Mouse (Mus musculus): ENCODE data around the gene Epb41l1. TPM values are rescaled to one million over a fixed set of nuclear protein-coding genes. Genes with fewer than 3 reads are reported as not detected.
"Not testable (repeated sequence)": the region's sequence is repeated elsewhere in the genome, so short reads cannot be mapped to it uniquely, and the experiment has no call there.

Gene Epb41l1
- total RNA-seq, 4 experiments from 2014 or later: 322 to 352 (median 336) TPM

GRCm38 (mm10) chr2:156482764-156483163 lies 62.1 kb downstream of the Epb41l1 start:
- no peak for DNase-seq (ENCODE audit: low spot score in 2 of 2)

- no peak for DNase-seq (ENCODE audit: low spot score in 2 of 2)
Measured at GRCm38 (mm10) chr2:156483204-156483603, 62.5 kb downstream of the Epb41l1 start.

DNA sequence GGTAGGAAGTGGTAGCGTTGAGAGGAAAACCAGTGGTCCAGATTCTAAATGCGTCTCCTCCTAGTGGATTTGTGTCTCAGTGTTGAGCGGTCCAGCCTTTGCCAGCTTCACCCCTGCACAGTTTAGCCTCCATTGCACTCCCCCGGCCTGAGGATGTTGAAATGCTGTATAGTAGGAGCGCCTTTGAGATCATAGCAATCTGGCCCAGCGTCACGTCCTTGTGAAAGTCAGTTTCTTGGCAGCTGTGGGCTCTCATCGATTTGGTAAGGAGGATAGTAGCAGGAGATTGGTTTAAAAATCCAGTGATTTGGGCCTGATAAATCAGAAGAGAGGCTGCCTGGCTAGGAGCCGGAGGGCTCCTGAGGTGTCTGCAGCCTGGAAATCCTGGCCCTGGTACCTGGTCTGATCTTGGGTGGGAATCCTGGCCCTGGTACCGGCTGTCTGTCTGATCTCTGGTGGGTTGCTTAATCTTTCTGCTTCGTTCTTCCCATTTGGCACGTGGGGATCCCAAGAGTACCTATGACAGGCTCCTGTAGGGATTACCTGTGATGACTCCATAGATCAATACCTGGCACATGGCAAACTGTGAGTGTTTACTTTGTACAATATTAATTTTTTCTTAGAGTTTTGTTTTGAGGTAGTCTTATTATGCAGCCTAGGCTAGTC lies 65.5 kb downstream of the Epb41l1 start:
- DNase-seq (ENCODE audit: low spot score in 2 of 2): no peak

DNA sequence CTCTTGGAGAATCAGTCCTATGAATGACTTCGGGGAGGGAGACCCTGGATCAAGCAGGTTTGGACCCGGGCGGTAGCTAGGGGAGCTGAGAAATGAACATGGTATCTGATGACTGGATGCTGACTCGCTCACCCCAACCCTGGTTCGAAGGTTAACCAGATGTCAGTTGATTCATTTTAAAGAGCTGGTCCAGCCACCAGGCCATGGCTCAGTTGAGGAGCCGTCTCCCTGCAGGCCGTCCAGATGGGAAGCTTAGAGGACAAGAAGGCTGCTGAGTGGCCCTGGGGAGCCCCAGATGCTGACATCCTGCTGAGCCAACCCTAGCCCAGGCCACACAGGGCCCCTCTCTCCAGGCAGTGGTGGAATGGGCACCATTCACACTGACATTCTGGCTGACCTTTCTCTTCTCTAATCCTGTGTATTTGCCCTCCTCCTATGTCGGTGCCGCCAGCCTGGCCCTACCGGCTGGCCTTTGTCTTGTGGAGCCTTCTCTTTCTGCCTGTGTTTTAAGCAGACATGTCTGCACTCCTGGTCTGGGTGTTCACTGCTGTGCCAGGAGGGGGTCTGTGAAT lies 67.0 kb downstream of the Epb41l1 start:
- DNase-seq (ENCODE audit: low spot score in 2 of 2): no peak

DNA sequence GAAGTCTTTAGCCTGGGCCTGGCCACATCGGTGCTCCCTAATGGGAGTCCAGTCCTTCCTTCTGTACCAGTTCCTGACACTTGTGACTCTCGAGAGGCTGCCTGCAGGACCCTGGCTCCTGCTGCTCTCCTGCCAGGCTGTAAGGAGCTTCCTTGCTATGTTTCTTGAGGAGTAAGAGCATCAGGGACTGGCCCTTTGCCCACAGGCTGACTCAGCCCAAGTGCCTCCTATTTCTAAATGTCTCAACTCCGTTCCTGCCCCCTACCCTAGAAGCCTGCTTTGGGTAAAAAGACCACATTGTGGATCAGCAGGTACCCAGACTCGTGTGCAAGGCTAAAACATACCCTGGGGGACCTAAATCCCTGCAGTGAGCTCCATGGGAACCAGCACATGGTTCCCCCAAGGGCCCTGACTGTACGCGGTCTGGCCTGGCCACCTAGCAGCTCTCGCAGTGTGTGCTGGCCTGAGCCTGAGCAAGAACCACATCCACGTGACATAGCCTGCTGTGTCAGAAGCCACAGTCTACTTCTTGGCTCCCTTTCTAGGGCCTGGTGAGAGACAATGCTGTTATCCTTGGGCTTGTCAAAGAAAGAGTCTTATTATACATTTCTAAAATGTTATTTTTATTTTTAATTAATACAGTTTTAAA lies 67.6 kb downstream of the Epb41l1 start:
- DNase-seq (ENCODE audit: low spot score in 2 of 2): no peak

DNA sequence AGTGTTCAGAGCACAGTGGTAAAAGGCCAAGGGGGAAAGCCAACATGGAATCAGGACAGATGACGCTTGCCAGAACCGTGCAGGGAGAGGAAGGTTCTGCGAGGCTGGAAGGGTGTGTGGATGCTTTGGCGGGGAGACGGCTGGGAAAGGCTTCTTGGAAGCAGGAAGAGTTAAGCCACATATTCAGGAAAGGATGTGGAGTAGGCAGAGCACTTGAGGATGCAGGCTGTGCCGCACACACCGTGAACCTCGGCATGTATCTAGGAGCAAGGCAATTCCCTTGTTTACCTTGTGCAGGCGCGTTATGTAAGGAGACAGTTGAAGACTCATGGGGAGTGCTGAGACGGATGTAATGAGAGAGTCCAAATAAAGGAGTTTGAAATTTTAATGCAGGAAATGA lies 69.5 kb downstream of the Epb41l1 start:
- no peak for DNase-seq (ENCODE audit: low spot score in 2 of 2)

- no peak for DNase-seq (ENCODE audit: low spot score in 2 of 2)
Measured at GRCm38 (mm10) chr2:156491796-156492195, 71.1 kb downstream of the Epb41l1 start.

DNA sequence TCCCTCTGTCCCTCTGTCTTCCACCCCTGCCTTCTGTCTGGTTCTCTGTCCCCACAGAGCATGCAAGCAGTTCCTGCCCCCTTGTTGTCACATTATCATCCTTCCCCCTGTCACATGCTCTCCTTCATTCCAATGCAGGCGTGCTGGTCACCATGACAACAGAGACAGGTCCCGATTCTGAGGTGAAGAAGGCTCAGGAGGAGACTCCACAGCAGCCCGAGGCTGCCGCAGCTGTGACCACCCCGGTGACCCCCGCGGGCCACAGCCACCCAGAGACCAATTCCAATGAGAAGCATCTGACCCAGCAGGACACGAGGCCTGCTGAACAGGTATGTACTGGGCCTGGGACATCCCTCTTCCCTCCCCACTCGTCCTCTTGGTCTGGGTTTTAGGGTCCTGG lies 73.1 kb downstream of the Epb41l1 start:
- no peak for DNase-seq (ENCODE audit: low spot score in 2 of 2)

GRCm38 (mm10) chr2:156494465-156494864 lies 73.8 kb downstream of the Epb41l1 start:
- DNase-seq (ENCODE audit: low spot score in 2 of 2): no peak

DNA sequence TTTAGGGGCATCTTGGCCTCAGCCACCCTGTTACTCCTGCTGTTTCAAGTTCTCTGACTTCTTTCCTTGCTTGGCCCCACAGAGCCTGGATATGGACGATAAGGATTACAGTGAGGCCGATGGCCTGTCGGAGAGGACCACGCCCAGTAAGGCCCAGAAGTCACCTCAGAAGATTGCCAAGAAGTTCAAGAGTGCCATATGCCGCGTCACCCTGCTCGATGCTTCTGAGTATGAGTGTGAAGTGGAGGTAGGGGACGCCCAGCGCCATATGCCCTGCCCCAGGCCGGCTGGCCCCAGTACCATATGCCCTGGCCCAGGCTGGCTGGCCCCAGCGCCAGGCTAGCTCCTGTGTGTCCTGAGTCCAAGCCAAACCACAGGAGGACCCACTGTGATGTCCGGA lies 74.2 kb downstream of the Epb41l1 start:
- no peak for DNase-seq (ENCODE audit: low spot score in 2 of 2)

DNA sequence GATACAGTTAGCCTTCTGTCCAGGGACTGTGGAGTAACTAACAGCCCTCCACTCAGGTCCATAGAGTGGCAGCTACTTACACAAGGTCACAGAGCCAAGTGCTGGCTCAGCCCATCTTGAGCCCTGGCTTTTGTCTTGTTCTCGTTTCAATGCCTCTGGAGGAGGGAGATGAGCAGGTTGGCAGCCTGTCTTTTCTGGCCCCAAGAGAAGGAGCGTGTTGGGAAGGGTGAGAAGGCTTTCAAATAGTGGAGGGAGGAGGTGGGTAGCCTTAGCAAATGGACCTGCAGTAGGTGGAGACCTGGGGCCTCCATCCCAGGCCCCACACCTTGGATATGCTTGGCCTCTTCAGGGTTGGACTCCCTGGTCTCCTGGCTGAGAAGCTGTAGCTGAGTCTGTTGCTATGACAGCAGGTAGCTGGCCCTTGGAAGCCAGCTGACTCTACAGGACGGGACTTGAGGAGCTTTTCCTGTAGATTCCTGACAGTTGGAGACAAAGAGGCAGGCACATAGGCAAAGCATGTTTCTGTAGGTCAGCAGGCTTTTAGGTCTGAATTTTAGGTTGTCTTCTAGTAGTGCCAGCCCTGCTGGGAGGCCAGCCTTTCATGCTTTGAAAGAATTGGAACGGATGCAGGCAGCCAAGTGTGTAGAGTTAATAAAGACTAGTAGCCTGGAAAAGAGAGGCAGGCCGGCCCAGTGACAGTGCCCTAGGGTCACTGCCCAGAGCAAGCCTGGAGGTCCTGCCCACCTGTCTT lies 76.3 kb downstream of the Epb41l1 start:
- no peak for DNase-seq (ENCODE audit: low spot score in 2 of 2)

- peak in 1 of 2 experiments; percentile 73 for DNase-seq (ENCODE audit: low spot score in 2 of 2)
Measured at GRCm38 (mm10) chr2:156497915-156498314, 77.2 kb downstream of the Epb41l1 start.

DNA sequence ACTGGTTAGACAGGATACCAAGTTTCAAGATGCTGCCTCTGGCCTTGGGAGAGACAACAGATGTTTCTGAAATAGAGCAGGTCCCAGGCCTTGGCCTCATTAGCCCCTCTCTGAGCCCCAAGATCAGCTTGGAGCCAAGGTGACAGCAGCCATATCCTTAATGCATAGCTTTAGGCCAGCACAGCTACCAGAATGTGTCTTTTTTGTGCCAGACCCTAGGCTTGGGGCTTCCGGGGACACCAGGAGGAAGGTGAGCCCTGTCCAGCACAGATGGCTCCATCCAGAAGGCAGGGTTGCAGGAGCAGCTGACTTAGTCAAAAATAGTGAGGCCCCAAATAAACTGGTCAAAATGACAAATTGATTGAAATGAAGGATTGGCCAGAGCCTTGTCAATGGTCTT lies 80.3 kb downstream of the Epb41l1 start:
- DNase-seq (ENCODE audit: low spot score in 2 of 2): no peak

GRCm38 (mm10) chr2:156505533-156505932 lies 84.8 kb downstream of the Epb41l1 start:
- no peak for DNase-seq (ENCODE audit: low spot score in 2 of 2)

DNA sequence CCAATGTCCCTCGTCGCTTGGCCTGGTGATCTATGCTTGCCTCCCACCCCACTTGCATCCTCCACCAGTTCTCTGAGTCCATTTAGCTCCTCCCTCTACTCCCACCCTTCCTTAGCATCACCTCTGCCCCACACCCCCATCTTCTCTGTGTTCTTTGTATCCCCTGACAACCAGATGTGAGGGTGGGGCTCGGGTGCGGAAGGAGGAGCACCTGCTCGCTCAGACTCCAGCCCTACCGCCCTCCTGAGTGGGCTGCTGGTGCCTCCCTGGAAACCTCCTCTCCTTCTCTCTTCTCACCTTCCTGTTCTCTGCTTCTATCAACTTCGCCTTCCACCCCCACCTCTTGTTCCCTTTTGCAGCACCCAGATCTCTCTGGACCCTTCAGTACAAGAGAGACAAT lies 91.3 kb downstream of the Epb41l1 start:
- no peak for DNase-seq (ENCODE audit: low spot score in 2 of 2)

DNA sequence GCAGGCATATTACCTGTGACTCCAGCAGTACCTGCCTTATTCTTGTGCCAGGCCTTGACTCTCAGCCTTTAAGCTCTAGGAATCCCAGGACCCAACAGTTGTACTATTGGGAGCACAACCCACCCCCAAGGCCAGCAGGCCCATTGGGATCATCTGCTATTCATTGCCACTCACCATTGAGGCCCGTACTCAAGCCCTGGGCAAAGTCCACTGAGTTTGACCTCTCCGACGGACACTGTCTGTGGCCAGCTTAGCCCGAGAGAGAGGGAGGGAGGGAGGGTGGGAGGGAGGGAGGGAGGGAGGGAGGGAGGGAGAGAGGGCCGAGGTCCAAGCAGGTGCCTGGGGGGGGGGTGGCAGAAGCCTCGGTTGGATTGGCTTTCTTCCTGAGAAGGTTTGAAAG lies 91.9 kb downstream of the Epb41l1 start:
- no peak for DNase-seq (ENCODE audit: low spot score in 2 of 2)

DNA sequence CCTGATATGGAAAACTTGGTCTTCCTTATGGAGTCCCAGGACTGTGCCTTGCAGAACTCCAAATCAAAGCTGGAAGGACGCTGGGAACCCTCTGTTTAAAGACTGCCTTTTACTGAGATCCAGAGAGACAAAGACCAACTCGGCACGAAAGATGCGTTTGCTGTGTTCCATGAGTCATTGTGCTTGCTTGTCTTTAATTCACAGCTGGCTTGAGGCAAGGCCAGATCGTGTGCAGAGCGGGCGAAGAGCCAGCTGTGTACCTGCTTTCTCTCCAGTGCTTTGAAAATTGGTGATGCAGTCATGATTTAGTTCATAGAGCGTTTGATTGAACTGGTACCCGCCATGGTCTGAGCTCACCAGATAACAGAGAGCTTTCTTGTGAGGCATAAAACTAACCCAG lies 94.4 kb downstream of the Epb41l1 start:
- no peak for DNase-seq (ENCODE audit: low spot score in 2 of 2)

DNA sequence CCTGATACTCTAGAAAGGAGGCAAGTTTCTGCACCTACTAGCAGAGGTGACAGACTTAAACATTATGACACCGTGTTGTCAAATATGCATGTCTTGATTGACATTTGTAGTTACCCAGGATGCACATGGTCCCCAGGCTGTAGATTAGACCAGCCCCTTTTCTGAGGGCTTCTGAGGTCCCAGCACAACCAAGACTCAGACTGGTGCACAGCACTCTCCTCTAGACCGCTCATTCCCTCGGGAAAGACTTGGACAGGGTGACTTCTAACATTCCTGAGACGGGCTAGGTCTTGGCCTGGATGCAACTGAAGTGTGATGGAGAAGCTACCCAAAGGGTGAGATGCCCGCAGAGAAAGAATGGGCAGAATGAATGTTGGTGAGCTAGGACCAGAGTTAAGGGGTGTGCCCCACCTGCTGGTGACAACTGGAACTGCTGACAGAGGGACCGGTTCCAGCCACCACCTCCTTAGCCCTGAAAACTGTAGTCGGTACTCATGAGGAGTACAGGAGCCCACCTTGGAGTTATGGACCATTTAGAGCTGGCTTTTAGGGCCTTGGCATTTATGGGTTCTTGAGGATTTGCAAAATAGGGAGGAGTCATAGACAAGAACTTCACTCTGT lies 95.0 kb downstream of the Epb41l1 start:
- DNase-seq (ENCODE audit: low spot score in 2 of 2): peak; percentile 56 to 87

DNA sequence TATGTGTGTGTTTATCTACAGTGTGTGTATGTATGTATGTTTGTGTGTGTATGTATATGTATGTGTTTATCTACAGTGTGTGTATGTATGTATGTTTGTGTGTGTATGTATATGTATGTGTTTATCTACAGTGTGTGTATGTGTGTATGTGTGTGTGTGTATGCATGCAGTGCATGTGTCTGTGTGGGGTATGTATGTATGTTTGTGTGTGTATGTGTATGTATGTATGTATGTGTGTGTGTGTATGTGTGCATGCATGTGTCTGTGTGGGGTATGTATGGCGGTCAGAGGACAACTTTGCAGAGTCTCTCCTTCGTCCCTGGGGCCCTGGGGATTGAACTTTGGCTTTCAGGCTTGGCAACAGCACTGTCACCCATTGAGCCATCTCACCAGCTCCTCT lies 96.0 kb downstream of the Epb41l1 start:
- not testable (repeated sequence) for DNase-seq (ENCODE audit: low spot score in 2 of 2)

DNA sequence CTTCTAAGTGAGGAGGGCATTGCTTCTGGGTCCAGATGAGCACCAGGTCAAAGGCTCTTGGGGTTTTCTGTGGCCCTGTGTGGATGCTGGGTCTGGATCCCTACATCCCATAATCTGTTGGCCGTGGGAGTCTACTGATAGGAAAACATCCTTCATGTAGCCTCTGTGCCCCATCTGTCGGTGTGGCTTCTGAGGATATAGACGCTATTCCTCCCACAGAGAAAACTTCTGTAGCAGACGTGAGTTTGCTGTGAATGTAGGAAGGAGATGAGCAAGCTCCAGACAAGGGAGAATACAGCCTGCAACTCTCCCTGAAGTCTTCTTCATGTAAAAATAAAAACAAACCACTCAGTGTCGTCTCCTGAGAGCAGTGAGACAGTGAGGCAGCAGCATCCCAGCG lies 97.6 kb downstream of the Epb41l1 start:
- DNase-seq (ENCODE audit: low spot score in 2 of 2): no peak

DNA sequence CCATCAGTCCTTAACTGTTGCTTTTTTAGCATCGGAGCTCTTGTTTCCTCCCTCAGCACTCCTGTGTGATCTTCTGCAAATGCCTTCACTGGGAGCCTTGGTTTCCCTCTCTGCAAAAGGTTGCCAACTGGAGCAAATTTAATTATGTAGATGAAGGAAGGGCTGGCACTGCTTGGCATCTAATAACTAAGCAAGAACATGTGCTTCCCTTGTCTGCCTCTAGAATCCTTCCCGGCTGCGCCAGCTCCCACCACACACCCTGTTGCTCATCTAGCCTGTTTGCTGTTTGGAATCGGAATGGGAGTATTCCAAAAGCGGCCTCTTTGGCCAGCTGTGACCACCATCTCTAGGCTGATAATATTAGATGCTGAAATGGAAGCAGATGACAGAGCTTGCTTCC lies 98.9 kb downstream of the Epb41l1 start:
- DNase-seq (ENCODE audit: low spot score in 2 of 2): peak in 1 of 2 experiments; percentile 37

- DNase-seq (ENCODE audit: low spot score in 2 of 2): no peak
Measured at GRCm38 (mm10) chr2:156522994-156523393, 102.3 kb downstream of the Epb41l1 start.
